Mouse (Mus musculus) kidney, postnatal 0 days (tissue): Measurements from ENCODE around the gene Myzap. TPM values are rescaled to one million over a fixed set of nuclear protein-coding genes. Genes with fewer than 3 reads are reported as not detected.

Experiments
- ATAC-seq: fragments of 200-750 bp; cut with Nextera tagmentation; replicated peaks from 2 replicates; pipeline ENCODE4 v1.8.0; 2017; ENCODE audit warnings: low read depth, moderate number of reproducible peaks, moderate TSS enrichment, moderate library complexity; ENCODE audit not compliant: low FRiP score
- DNase-seq: peaks from one replicate; pipeline ENCODE4 v3.0.0-alpha.2; 2016; ENCODE audit warnings: low spot score
- H3K27ac ChIP-seq: fragments of 300-500 bp; sonication (generic); 2 replicates; pipeline ENCODE4 v1.5.1; 2014; ENCODE audit warnings: mild to moderate bottlenecking
- H3K27me3 ChIP-seq: fragments of 300-500 bp; sonication (generic); 2 replicates; pipeline ENCODE4 v1.6.1; 2014; ENCODE audit warnings: low read length, mixed read lengths; ENCODE audit not compliant: insufficient read depth
- H3K36me3 ChIP-seq: fragments of 300-500 bp; sonication (generic); 2 replicates; pipeline ENCODE4 v1.6.1; 2014; ENCODE audit warnings: low read length, mixed read lengths; ENCODE audit not compliant: insufficient read depth
- H3K4me1 ChIP-seq: fragments of 300-500 bp; sonication (generic); replicated peaks from 2 replicates; pipeline ENCODE4 v1.6.1; 2014; ENCODE audit warnings: antibody characterized with exemption, low read length, mixed read lengths; ENCODE audit not compliant: insufficient read depth
- H3K4me2 ChIP-seq: fragments of 300-500 bp; sonication (generic); 2 replicates; pipeline ENCODE4 v1.6.1; 2014; ENCODE audit warnings: mild to moderate bottlenecking, low read length, moderate library complexity, mixed read lengths
- H3K4me3 ChIP-seq: fragments of 300-500 bp; sonication (generic); replicated peaks from 2 replicates; pipeline ENCODE4 v1.5.1; 2014; ENCODE audit warnings: low read depth, low read length
- H3K9ac ChIP-seq: fragments of 300-500 bp; sonication (generic); 2 replicates; pipeline ENCODE4 v1.6.1; 2014; ENCODE audit warnings: low read depth, low read length
- H3K9me3 ChIP-seq: fragments of 300-500 bp; sonication (generic); replicated peaks from 2 replicates; pipeline ENCODE4 v1.6.1; 2016; ENCODE audit warnings: low read length, inconsistent platforms, mixed read lengths
- CTCF ChIP-seq: IDR thresholded peaks from 2 replicates; pipeline ENCODE4 v1.5.1; 2016; ENCODE audit warnings: antibody characterized with exemption, low read depth, mild to moderate bottlenecking, moderate library complexity
- WGBS: fragments of 180-500 bp; shearing (Covaris S2); extraction: QIAGEN DNeasy Blood & Tissue Kit; methylation state at CpG from one replicate; pipeline ENCODE4 v1.1.7; 2014; 5-methylcytosine and 5-hydroxymethylcytosine counted together
- polyA plus RNA-seq: library from polyadenylated mRNA; unstranded; fragments of >200 nt; fragmentation: Nextera tagmentation; extraction: Ambion mirVana; gene quantifications from 2 replicates; pipeline ENCODE4 v1.2.1, GENCODE M21; 2015

The Myzap gene
- polyA plus RNA-seq, 1 experiment from 2014 or later: 16.9 TPM

GRCm38 (mm10) chr9:71566763-71567162 is 25.4 kb downstream of the Myzap start:
- no peak for TF ChIP-seq CTCF
- no peaks in the 10 kb centered on the region for H3K27me3 ChIP-seq
- no peaks in the 10 kb centered on the region for H3K36me3 ChIP-seq
- no peak overlapping the region for H3K9ac ChIP-seq
- no peaks in the 10 kb centered on the region for H3K9me3 ChIP-seq
- no peak overlapping the region for H3K27ac ChIP-seq
- H3K4me3 ChIP-seq: no peak overlapping the region
- no peaks in the 10 kb centered on the region for H3K4me1 ChIP-seq
- DNase-seq (no peak), ATAC-seq (no peak)
- WGBS: 42% methylated on average over 4 of the region's 4 CpGs
- no peak overlapping the region for H3K4me2 ChIP-seq

- H3K27me3 ChIP-seq: no peaks in the 10 kb centered on the region
- H3K9me3 ChIP-seq: no peaks in the 10 kb centered on the region
- no peaks in the 10 kb centered on the region for H3K4me1 ChIP-seq
- H3K9ac ChIP-seq: no peak overlapping the region
- TF ChIP-seq CTCF: no peak
- no peak overlapping the region for H3K4me2 ChIP-seq
- no peaks in the 10 kb centered on the region for H3K36me3 ChIP-seq
- H3K4me3 ChIP-seq: no peak overlapping the region
- 66% methylated on average over 2 of the region's 2 CpGs for WGBS
- H3K27ac ChIP-seq: no peak overlapping the region
- no peak for DNase-seq
- ATAC-seq: no peak
These were observed 34.4 kb downstream of the Myzap start for GRCm38 (mm10) chr9:71557737-71558136.

GRCm38 (mm10) chr9:71554001-71554400 is 38.2 kb downstream of the Myzap start:
- H3K9ac ChIP-seq: no peak overlapping the region
- H3K36me3 ChIP-seq: no peaks in the 10 kb centered on the region
- no peaks in the 10 kb centered on the region for H3K9me3 ChIP-seq
- TF ChIP-seq CTCF: no peak; the same call in 1 of the 2 replicates
- no peak overlapping the region for H3K27ac ChIP-seq
- H3K4me2 ChIP-seq: no peak overlapping the region
- H3K4me3 ChIP-seq: no peak overlapping the region
- no peak for DNase-seq
- no peaks in the 10 kb centered on the region for H3K4me1 ChIP-seq
- no peaks in the 10 kb centered on the region for H3K27me3 ChIP-seq
- ATAC-seq: no peak
- 96% methylated on average over 3 of the region's 3 CpGs for WGBS

GRCm38 (mm10) chr9:71550176-71550575 is 42.0 kb downstream of the Myzap start:
- Histone ChIP-seq H3K27ac (no peak overlapping the region), H3K36me3 (0 out of 2 replicates have a peak, but pooled peaks cover 3% of the 10 kb centered on the region), H3K4me3 (no peak overlapping the region), H3K27me3 (no peaks in the 10 kb centered on the region), H3K9me3 (no peaks in the 10 kb centered on the region), H3K4me2 (no peak overlapping the region), H3K9ac (no peak overlapping the region), H3K4me1 (no peaks in the 10 kb centered on the region)
- no peak for TF ChIP-seq CTCF
- ATAC-seq (no peak), DNase-seq (no peak)
- WGBS: 89% methylated on average over 8 of the region's 8 CpGs

GRCm38 (mm10) chr9:71547704-71548275 is 44.4 kb downstream of the Myzap start:
- no peak for ATAC-seq
- no peak overlapping the region for H3K9ac ChIP-seq
- H3K36me3 ChIP-seq: 0 out of 2 replicates have a peak, but pooled peaks cover 5% of the 10 kb centered on the region
- no peak for TF ChIP-seq CTCF
- no peaks in the 10 kb centered on the region for H3K27me3 ChIP-seq
- H3K4me2 ChIP-seq: no peak overlapping the region
- no peak overlapping the region for H3K27ac ChIP-seq
- 48% methylated on average over 10 of the region's 10 CpGs for WGBS
- no peaks in the 10 kb centered on the region for H3K4me1 ChIP-seq
- H3K4me3 ChIP-seq: no peak overlapping the region
- no peaks in the 10 kb centered on the region for H3K9me3 ChIP-seq
- no peak for DNase-seq

GRCm38 (mm10) chr9:71544831-71545230 is 47.3 kb downstream of the Myzap start:
- Histone ChIP-seq H3K4me3 (no peak overlapping the region), H3K4me2 (no peak overlapping the region), H3K9me3 (no peaks in the 10 kb centered on the region), H3K36me3 (0 out of 2 replicates have a peak, but pooled peaks cover 5% of the 10 kb centered on the region), H3K4me1 (no peaks in the 10 kb centered on the region), H3K27ac (no peak overlapping the region), H3K27me3 (no peaks in the 10 kb centered on the region), H3K9ac (no peak overlapping the region)
- ATAC-seq: no peak
- TF ChIP-seq CTCF: no peak
- WGBS: 88% methylated on average over 5 of the region's 5 CpGs
- no peak for DNase-seq
